Mouse (Mus musculus) forebrain, embryonic 16.5 days (tissue): ENCODE results near the gene Zfp65. TPM values are rescaled to one million over a fixed set of nuclear protein-coding genes. Genes with fewer than 3 reads are reported as not detected.
"Not testable (repeated sequence)": the region's sequence is repeated elsewhere in the genome, so short reads cannot be mapped to it uniquely, and the experiment has no call there.

ENCODE experiments used
- ATAC-seq: fragments of 200-750 bp; cut with Nextera tagmentation; 2 replicates; pipeline ENCODE4 v1.8.0; 2017; ENCODE audit warnings: mild to moderate bottlenecking, moderate library complexity
- H3K27ac ChIP-seq: fragments of 300-500 bp; sonication (generic); 2 replicates; pipeline ENCODE4 v1.5.1; 2014; ENCODE audit warnings: low read length, control low read depth
- H3K27me3 ChIP-seq: fragments of 300-500 bp; sonication (generic); replicated peaks from 2 replicates; pipeline ENCODE4 v1.6.1; 2014; ENCODE audit warnings: low read length; ENCODE audit not compliant: control insufficient read depth, insufficient read depth
- H3K36me3 ChIP-seq: fragments of 300-500 bp; sonication (generic); 2 replicates; pipeline ENCODE4 v1.6.1; 2014; ENCODE audit not compliant: control insufficient read depth, insufficient read depth
- H3K4me1 ChIP-seq: fragments of 300-500 bp; sonication (generic); replicated peaks from 2 replicates; pipeline ENCODE4 v1.6.1; 2014; ENCODE audit warnings: low read length; ENCODE audit not compliant: control insufficient read depth, insufficient read depth
- H3K4me2 ChIP-seq: fragments of 300-500 bp; sonication (generic); 2 replicates; pipeline ENCODE4 v1.6.1; 2014; ENCODE audit warnings: mild to moderate bottlenecking, low read length, control low read depth
- H3K4me3 ChIP-seq: fragments of 300-500 bp; sonication (generic); replicated peaks from 2 replicates; pipeline ENCODE4 v1.5.1; 2014; ENCODE audit warnings: mild to moderate bottlenecking, low read length, control low read depth
- H3K9ac ChIP-seq: fragments of 300-500 bp; sonication (generic); replicated peaks from 2 replicates; pipeline ENCODE4 v1.6.1; 2014; ENCODE audit warnings: low read depth, low read length, control low read depth
- H3K9me3 ChIP-seq: fragments of 300-500 bp; sonication (generic); 2 replicates; pipeline ENCODE4 v1.6.1; 2016; ENCODE audit warnings: low read length; ENCODE audit not compliant: control insufficient read depth
- WGBS: fragments of 180-500 bp; shearing (Covaris S2); extraction: QIAGEN DNeasy Blood & Tissue Kit; methylation state at CpG from one replicate; pipeline ENCODE4 v1.1.7; 2014; 5-methylcytosine and 5-hydroxymethylcytosine counted together
- polyA plus RNA-seq: library from polyadenylated mRNA; unstranded; fragments of >200 nt; fragmentation: Nextera tagmentation; extraction: Ambion mirVana; gene quantifications from 2 replicates; pipeline ENCODE4 v1.2.1, GENCODE M21; 2015

The Zfp65 gene
- polyA plus RNA-seq = 12.0 and 14.0 TPM in 2 replicates

DNA sequence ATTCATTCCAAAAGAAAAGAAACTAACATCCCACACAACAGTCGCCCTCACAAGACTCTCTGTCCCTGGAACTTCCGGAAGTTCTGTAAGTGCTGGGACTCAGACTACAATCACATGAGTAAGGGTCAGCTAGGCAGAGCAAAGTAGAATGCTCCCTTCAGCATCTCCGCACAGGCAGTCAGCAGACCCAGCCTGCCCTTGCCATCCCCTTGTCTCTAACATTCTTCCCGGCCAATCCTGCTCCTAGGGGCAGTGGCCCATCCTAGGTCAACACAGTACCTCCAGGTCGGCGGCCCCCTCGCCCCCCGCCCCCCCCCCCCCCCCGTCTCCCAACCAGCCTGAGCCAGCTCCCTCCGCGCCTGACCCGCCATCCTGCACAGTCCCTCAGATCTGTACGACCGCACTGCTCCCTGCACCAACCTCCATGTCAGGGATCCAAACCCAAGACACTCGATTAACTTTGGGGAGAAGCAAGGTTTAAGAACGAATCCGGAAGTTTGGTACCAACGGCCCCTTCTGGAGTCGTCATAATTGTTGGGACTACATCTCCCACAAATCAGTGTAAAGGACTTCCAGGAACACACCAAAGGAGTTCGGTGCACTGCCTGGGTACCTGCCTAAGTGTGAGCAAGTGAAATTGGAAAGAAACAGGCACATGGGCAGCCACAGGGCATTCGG is at the start of gene Zfp65:
TSS of gene Zfp65 (minus strand) at position 533 of the 678 bp plus-strand sequence.
- Histone ChIP-seq H3K4me2 (peak within 1 kb of the TSS; percentile 65), H3K27ac (no peak within 1 kb of the TSS)

DNA sequence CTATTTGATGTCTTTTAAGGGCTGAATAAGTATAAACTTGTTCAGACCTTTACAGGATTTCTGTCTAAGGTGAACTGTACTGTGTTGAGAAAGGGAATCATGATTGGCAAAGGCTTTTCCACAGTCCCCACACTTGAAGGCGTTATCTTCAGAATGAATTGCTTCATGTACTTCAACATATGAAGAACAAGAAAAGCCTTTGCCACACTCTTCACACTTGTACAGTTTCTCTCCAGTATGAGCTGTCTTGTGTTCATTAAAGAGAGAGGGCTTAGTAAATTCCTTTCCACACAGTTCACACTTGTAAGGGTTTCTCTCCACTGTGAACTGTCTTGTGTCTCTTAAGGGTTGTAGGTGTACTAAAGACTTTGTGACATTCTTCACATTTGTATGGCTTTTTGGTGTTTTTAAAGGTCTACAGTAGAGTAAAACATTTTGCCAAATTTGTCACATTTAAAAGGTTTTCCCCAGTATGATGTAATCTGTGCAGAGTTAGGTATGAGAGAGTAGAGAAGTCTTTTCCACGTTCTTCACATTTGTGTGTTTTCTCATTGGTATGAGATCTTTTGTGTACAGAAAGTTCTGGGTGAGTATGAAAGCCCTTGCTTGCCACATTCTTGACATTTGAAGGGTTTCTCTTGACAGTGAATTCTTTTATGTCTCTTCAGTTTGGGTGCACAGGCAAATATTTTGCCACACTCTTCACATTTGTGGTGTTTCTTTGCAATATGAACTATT is 34.2 kb upstream of the Zfp65 start:
- no peaks in the 10 kb centered on the region for H3K27me3 ChIP-seq
- no peaks in the 10 kb centered on the region for H3K4me1 ChIP-seq
- H3K36me3 ChIP-seq = no peaks in the 10 kb centered on the region
- no peak overlapping the region for H3K27ac ChIP-seq
- WGBS = 77% methylated on average over 2 of the region's 2 CpGs
- no peak overlapping the region for H3K4me2 ChIP-seq
- ATAC-seq = no peak
- no peak overlapping the region for H3K4me3 ChIP-seq
- H3K9me3 ChIP-seq = no peaks in the 10 kb centered on the region
- no peak overlapping the region for H3K9ac ChIP-seq

More for the DNA sequence above, at the start of gene Zfp65:
- Histone ChIP-seq H3K27me3 (no peaks in the 10 kb centered on the region), H3K9ac (peak within 1 kb of the TSS; percentile 68), H3K4me1 (0 out of 2 replicates have a peak, but pooled peaks cover 5% of the 10 kb centered on the region), H3K4me3 (peak within 1 kb of the TSS; percentile 68), H3K9me3 (no peaks in the 10 kb centered on the region), H3K36me3 (no peaks in the 10 kb centered on the region)
- WGBS = 1% methylated on average over 18 of the region's 21 CpGs
- peak; percentile 90 for ATAC-seq

DNA sequence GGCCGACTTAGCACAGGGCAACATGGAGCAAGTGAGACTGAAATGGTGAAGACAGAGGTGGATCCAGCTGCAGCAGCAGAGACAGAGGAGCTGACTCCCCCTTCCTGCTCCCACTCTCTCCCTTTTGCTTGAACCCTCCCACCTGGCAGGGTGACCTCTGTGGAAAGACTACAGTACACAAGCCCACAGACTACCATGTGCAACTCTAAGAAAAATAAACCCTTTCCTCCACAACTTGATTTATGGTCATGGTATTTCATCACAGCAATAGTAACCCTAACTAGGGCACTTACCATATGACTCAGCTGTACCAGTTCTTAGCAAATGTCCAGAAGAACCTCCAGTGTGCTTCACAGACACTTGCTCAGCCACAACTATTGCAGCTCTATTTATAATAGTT is 31.0 kb upstream of the Zfp65 start:
- H3K9me3 ChIP-seq = no peaks in the 10 kb centered on the region
- H3K4me1 ChIP-seq = peaks cover 3% of the 10 kb centered on the region
- no peak overlapping the region for H3K27ac ChIP-seq
- no peak for ATAC-seq
- no peaks in the 10 kb centered on the region for H3K36me3 ChIP-seq
- H3K9ac ChIP-seq = no peak overlapping the region
- no peaks in the 10 kb centered on the region for H3K27me3 ChIP-seq
- no peak overlapping the region for H3K4me2 ChIP-seq
- WGBS = 84% methylated on average over 1 of the region's 1 CpGs
- no peak overlapping the region for H3K4me3 ChIP-seq

DNA sequence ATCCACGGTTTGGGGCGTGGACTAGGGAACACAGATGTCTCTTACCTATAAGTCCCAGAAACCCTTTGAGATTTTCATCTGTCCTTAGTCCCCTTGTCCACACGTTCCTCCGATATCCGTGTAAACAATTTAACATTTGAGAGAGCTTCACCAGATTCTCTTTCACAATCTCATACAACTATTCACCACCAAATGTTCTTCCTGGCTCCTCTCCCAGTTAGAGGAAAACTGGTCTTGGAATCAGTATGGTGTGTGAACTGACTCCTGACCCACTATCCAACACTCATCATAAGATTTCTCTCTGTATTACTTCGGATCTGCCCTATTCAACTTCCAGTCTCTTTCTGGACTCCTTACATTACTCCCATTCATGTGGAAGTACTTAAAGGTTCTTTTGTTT is 26.8 kb upstream of the Zfp65 start:
- H3K4me3 ChIP-seq = no peak overlapping the region; the same call in 1 of the 2 replicates
- no peak overlapping the region for H3K9ac ChIP-seq
- no peaks in the 10 kb centered on the region for H3K9me3 ChIP-seq
- H3K27ac ChIP-seq = no peak overlapping the region
- ATAC-seq = no peak
- H3K36me3 ChIP-seq = peaks cover 3% of the 10 kb centered on the region; the same call in 1 of the 2 replicates
- peak overlapping the region; percentile 62; the same call in 1 of the 2 replicates for H3K4me2 ChIP-seq
- 73% methylated on average over 6 of the region's 6 CpGs for WGBS
- no peaks in the 10 kb centered on the region for H3K27me3 ChIP-seq
- peaks cover 8% of the 10 kb centered on the region for H3K4me1 ChIP-seq

DNA sequence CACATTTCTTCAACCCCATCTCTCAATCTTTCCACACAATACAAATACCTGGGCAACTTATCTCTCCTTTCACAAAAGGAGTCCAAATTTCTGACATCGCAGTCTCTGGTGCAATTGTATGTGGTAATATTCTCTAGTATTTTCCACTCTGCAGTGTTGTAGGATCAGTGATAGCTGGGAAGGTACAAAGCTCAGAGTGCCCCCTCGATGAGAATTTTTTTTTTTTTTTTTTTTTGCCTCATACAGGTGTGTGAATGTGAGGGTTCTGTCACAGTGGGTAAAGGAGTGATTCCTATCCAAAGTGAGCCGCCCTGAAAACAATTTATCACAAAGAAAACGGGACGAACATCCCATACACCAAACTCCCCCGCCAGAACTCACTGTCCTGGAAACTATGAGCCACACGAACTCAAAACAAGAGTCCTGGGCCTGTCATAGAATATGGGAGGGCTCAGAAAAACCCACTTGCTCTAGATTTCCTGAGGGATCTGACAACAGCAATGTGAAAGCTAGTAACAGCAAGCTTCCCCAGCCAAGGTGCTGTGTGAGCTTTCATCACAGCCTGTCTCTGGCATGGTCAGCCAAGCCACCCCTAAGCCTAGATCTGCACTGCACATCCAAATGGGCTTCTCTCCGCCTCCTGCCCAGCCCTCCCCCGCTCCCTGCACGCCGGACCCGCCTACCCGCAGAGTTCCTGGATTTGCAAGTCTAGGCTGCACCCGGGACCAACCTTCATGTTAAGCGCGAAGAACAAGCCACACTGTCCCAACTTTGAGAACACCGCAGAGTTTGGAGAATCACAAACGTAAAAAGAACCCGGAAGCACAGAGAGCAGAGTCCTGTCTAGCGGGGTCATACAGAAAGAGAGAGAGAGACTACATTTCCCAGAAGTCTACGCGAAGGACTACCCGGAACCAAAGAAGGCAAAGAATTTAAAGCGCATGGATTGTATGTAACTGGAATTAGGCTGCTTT is 25.6 kb upstream of the Zfp65 start, which contains the start of gene Zfp85:
TSS of gene Zfp85 (minus strand) at position 896 of the 974 bp plus-strand sequence.
- peak within 1 kb of the TSS; percentile 75 for H3K4me3 ChIP-seq
- H3K4me1 ChIP-seq = peaks cover 8% of the 10 kb centered on the region
- peak within 1 kb of the TSS; percentile 60; the same call in 1 of the 2 replicates for H3K27ac ChIP-seq
- H3K4me2 ChIP-seq = peak within 1 kb of the TSS; percentile 62
- H3K36me3 ChIP-seq = peaks cover 3% of the 10 kb centered on the region; the same call in 1 of the 2 replicates
- peak within 1 kb of the TSS; percentile 60 for H3K9ac ChIP-seq
- ATAC-seq = peak; percentile 96
- H3K9me3 ChIP-seq = no peaks in the 10 kb centered on the region
- 6% methylated on average over 24 of the region's 24 CpGs for WGBS
- no peaks in the 10 kb centered on the region for H3K27me3 ChIP-seq

DNA sequence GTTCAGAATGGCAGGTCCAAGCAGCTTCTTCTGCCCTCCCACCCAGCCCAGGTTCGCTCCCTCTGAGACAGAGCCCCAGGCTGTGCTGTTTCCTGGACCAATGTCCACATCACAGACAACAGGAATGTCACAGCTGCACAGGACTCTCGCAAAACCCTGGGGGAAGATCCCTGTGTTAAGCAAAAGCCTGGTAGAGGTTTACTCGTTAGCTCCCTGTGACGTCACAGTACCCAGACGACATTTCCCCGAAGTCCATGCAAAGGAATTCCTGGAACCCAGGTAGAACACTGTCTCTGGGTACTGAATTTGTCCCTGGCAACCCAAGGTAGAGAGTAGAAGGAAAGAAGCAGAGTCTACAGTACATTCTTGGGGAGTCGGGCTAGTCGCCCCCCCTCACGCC is 14.9 kb upstream of the Zfp65 start:
- WGBS = 92% methylated on average over 9 of the region's 9 CpGs

DNA sequence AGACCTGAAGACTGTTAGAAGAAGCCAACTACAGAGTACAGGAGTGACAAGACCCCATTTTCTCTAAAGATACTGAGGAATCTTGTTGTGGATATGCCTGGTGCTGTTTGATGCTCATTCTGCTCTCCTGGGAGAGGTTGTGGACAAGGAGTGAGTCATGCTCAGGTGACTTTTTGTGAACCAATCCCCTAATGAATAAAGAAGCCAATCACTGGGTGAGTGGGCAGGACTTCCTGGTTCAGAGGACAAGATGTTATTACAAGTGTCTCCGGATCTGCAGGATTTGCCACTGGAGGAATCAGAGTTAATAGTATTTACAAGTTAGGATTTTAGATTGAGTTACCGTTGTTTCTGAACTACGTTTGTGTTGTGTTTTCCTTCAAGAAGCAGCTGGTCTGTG is 14.0 kb upstream of the Zfp65 start:
- Histone ChIP-seq H3K9ac (no peak overlapping the region), H3K9me3 (no peaks in the 10 kb centered on the region), H3K27ac (no peak overlapping the region), H3K4me3 (no peak overlapping the region), H3K27me3 (no peaks in the 10 kb centered on the region), H3K36me3 (peaks cover 1% of the 10 kb centered on the region), H3K4me1 (no peaks in the 10 kb centered on the region), H3K4me2 (no peak overlapping the region)
- WGBS = 94% methylated on average over 3 of the region's 3 CpGs
- no peak for ATAC-seq

More for the DNA sequence above, 14.9 kb upstream of the Zfp65 start:
- Histone ChIP-seq H3K9me3 (peaks cover under 1% of the 10 kb centered on the region; the same call in 1 of the 2 replicates), H3K36me3 (peaks cover 10% of the 10 kb centered on the region), H3K9ac (no peak overlapping the region), H3K4me3 (no peak overlapping the region), H3K27ac (no peak overlapping the region), H3K4me2 (no peak overlapping the region), H3K27me3 (no peaks in the 10 kb centered on the region), H3K4me1 (no peaks in the 10 kb centered on the region)
- no peak for ATAC-seq

DNA sequence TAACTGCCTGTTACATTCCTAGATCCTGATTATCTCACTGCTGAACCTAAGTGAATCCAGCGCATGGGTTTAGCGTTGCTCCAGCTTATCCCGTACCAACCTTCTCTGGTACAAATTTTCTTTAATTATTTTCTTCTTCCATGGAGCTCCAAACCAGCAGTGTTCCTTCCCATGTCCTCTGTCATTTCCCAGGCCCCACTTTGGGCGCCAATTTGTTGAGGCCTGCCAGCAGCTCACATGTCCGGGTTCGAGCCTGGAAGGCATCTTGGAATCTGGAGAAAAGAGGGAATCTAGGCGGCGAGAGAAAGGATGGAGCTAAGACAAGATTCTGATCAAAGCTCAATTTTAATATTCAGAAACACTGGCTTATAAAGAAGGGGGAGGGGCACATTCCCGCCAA is 5.4 kb upstream of the Zfp65 start:
- H3K9ac ChIP-seq, H3K36me3 ChIP-seq, H3K4me1 ChIP-seq, H3K9me3 ChIP-seq, H3K4me3 ChIP-seq, H3K27ac ChIP-seq, H3K4me2 ChIP-seq, ATAC-seq, H3K27me3 ChIP-seq: not testable (repeated sequence)
- 96% methylated on average over 9 of the region's 9 CpGs for whole genome bisulfite sequencing
